In genomic region chr6:8446786-8447185, GRCm38 (mm10) we compare ENCODE assay signal across 7 mouse cellular contexts.
DNase-seq lines count a peak whose midpoint lies in the region; ATAC-seq and TF ChIP-seq lines count a peak whose summit lies in the region.

No protein-coding gene starts in this region.

- H3K4me1 ChIP-seq in forebrain, embryonic 16.5 days (replicated peaks; ENCODE audit: control insufficient read depth, insufficient read depth, low read length): no peaks in the 10 kb centered on the region
- H3K4me1 ChIP-seq in lung, adult 2 months (ENCODE audit: control insufficient read depth, insufficient read depth, low read length): no peaks in the 10 kb centered on the region
- H3K4me1 ChIP-seq in small intestine, adult 2 months (ENCODE audit: control insufficient read depth, insufficient read depth, insufficient read length, low read length): 0 out of 2 replicates have a peak, but pooled peaks cover 4% of the 10 kb centered on the region

- 56% methylated on average over 5 of the region's 5 CpGs for WGBS in forebrain, embryonic 16.5 days
- 56% methylated on average over 5 of the region's 5 CpGs for WGBS in lung, adult 2 months
- 56% methylated on average over 5 of the region's 5 CpGs for WGBS in small intestine, adult 2 months

- no peaks in the 10 kb centered on the region for H3K36me3 ChIP-seq in forebrain, embryonic 16.5 days (ENCODE audit: control insufficient read depth, insufficient read depth)
- H3K36me3 ChIP-seq in small intestine, adult 2 months (ENCODE audit: control insufficient read depth, insufficient read depth, low read length): no peaks in the 10 kb centered on the region

- H3K4me2 ChIP-seq in forebrain, embryonic 16.5 days (ENCODE audit: low read length): no peak overlapping the region

- TF ChIP-seq POLR2A in lung, adult 2 months (IDR thresholded peaks at IDR 0.05; ENCODE audit: borderline replicate concordance, extremely low read depth, low read depth, low read length): no peak
- no peak for TF ChIP-seq POLR2A in small intestine, adult 2 months (IDR thresholded peaks at IDR 0.05; ENCODE audit: low read depth, low read length)

- peak; percentile 10 for DNase-seq in urinary bladder, postnatal 14 days (ENCODE audit: low spot score)
- DNase-seq in urinary bladder, postnatal 10 days (ENCODE audit: low spot score): no peak
- peak; percentile 54 for DNase-seq in heart, postnatal 25 days (ENCODE audit: low spot score)
- peak; percentile 11 for DNase-seq in lung, adult 2 months
- no peak for DNase-seq in kidney, adult 9 months

- intact Hi-C loops in heart, postnatal 25 days (cut with DNase I): no loop called here

- H3K27me3 ChIP-seq in forebrain, embryonic 16.5 days (replicated peaks; ENCODE audit: control insufficient read depth, insufficient read depth, low read length): no peaks in the 10 kb centered on the region
- no peaks in the 10 kb centered on the region for H3K27me3 ChIP-seq in small intestine, adult 2 months (ENCODE audit: control insufficient read depth, insufficient read depth, low read length)

- H3K9ac ChIP-seq in forebrain, embryonic 16.5 days (replicated peaks; ENCODE audit: low read depth, low read length): no peak overlapping the region

- H3K4me3 ChIP-seq in forebrain, embryonic 16.5 days (replicated peaks; ENCODE audit: low read length): no peak overlapping the region
- no peak overlapping the region for H3K4me3 ChIP-seq in lung, adult 2 months (replicated peaks; ENCODE audit: extremely low read depth, low read depth, low read length)
- H3K4me3 ChIP-seq in small intestine, adult 2 months (ENCODE audit: low read depth, low read length): no peak overlapping the region

- no peak for TF ChIP-seq CTCF in lung, adult 2 months (IDR thresholded peaks at IDR 0.05; ENCODE audit: insufficient read depth, low read length)
- no peak for TF ChIP-seq CTCF in small intestine, adult 2 months (IDR thresholded peaks at IDR 0.05; ENCODE audit: extremely low read depth, insufficient read length, insufficient replicate concordance, low read depth, low read length)

- H3K27ac ChIP-seq in forebrain, embryonic 16.5 days (ENCODE audit: low read length): no peak overlapping the region
- peak overlapping the region; percentile 14; the same call in 1 of the 2 replicates for H3K27ac ChIP-seq in small intestine, adult 2 months (ENCODE audit: insufficient read depth, low read depth, low read length)

- H3K9me3 ChIP-seq in forebrain, embryonic 16.5 days (ENCODE audit: control insufficient read depth, low read length): no peaks in the 10 kb centered on the region

- ATAC-seq in forebrain, embryonic 16.5 days: peak; percentile 57

Comparison
In these comparisons a context has a peak if more than half of its experiments do, and no peak if none do; other contexts are left out.
1. DNase-seq: peak in urinary bladder, postnatal 14 days (single experiment), heart, postnatal 25 days (single experiment) and lung, adult 2 months (single experiment); none in urinary bladder, postnatal 10 days (single experiment) and kidney, adult 9 months (single experiment).